Mouse (Mus musculus): ENCODE data around the gene Kansl1. TPM values are rescaled to one million over a fixed set of nuclear protein-coding genes. Genes with fewer than 3 reads are reported as not detected.
A peak's percentile ranks its signal among the peaks of the same experiment; 100 is the strongest.

The Kansl1 gene
- total and polyA plus RNA-seq, 3 experiments = 17.3 to 48.4 (median 24.7) TPM

- H3K27me3 ChIP-seq (replicated peaks) = no peaks in the 10 kb centered on the region
- peak in 1 of 2 experiments; percentile 17; a peak in 2 of 4 replicates for TF ChIP-seq CTCF (conservative IDR thresholded peaks at IDR 0.05 in 1 of 2, IDR thresholded peaks at IDR 0.05 in 1 of 2; ENCODE audit: low read depth in 2 of 2, low read length in 2 of 2)
- no peak for TF ChIP-seq TBP (conservative IDR thresholded peaks at IDR 0.05; ENCODE audit: low read depth, low read length)
- dilution Hi-C loops (cut with MboI; ENCODE audit: extremely low pct_ligation_motif_present, extremely low pct_unique_long_range_greater_than_20kb, low sequenced_read_pairs) (no loop called here), in situ Hi-C loops (cut with MboI; ENCODE audit: low pct_ligation_motif_present, low pct_unique_long_range_greater_than_20kb, low sequenced_read_pairs) (loop anchor here (5.0 kb wide), 1 partner anchor 127 kb away; no protein-coding TSS in a partner anchor)
- H3K27ac ChIP-seq (ENCODE audit: insufficient read depth, low read depth) = no peak overlapping the region
- no peak overlapping the region for H3K9ac ChIP-seq (ENCODE audit: insufficient read depth, low read depth)
- no peaks in the 10 kb centered on the region for H3K9me3 ChIP-seq (replicated peaks; ENCODE audit: low read length)
- H3K36me3 ChIP-seq (replicated peaks in 1 of 2; ENCODE audit: control insufficient read depth in 1 of 2, insufficient read depth in 1 of 2, low read length in 1 of 2) = peaks cover 24 to 37% of the 10 kb centered on the region in 2 experiments
- no peak for DNase-seq (ENCODE audit: extremely low read depth)
- H3K4me1 ChIP-seq (ENCODE audit: control insufficient read depth in 1 of 2, insufficient read depth in 2 of 2) = no peaks in the 10 kb centered on the region
- H3K4me3 ChIP-seq (replicated peaks in 1 of 3; ENCODE audit: low read depth in 2 of 3, low read length in 2 of 3, poor library complexity in 1 of 3) = no peak overlapping the region
- no peak overlapping the region for H3K4me2 ChIP-seq (ENCODE audit: insufficient read depth, low read depth, poor library complexity, severe bottlenecking)
- H3K79me2 ChIP-seq (replicated peaks; ENCODE audit: control insufficient read depth, extremely low read depth, insufficient read depth, poor library complexity, severe bottlenecking) = no peaks in the 10 kb centered on the region
Observed at GRCm38 (mm10) chr11:104330151-104330550, 138.5 kb downstream of the Kansl1 start.

DNA sequence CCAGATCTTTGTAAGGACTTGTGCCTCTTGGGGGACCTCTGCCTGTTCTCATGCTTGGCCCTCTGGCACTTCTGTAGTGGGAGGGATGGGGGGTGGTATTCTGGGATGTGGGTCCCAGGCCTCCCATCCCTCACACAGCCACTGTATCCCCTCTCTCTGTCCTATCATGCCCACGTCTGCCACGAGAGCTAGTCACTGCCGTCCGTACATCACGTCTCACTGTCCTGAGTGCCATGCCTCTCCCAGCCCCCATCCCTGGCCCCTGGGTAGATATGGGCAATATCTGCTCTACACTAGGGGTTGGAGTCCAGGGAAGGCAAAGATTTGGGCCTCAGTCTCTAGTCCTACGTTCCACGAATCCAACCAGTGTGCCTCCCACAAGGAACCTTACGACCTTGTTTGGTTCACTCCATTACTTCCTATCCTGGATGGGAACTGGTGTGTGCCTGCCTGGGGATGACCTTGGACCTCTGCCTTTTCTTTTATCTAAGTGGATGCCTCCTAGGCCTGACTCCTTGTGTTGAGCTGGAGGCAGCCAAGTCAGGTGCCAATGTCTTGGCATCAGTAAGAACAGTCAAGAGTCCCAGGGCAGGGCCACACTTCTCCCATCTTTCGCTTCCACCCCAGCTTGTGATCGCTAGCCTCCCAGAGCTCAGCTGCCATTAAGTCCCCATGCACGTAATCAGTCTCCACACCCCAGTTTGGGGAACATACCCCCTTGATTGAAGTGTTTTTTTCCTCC is 139.3 kb downstream of the Kansl1 start:
- no peak overlapping the region for H3K4me3 ChIP-seq (replicated peaks in 1 of 3; ENCODE audit: low read depth in 2 of 3, low read length in 2 of 3, poor library complexity in 1 of 3)
- in situ Hi-C loops (cut with MboI; ENCODE audit: low pct_ligation_motif_present, low pct_unique_long_range_greater_than_20kb, low sequenced_read_pairs) (no loop called here), dilution Hi-C loops (cut with MboI; ENCODE audit: extremely low pct_ligation_motif_present, extremely low pct_unique_long_range_greater_than_20kb, low sequenced_read_pairs) (no loop called here)
- H3K79me2 ChIP-seq (replicated peaks; ENCODE audit: control insufficient read depth, extremely low read depth, insufficient read depth, poor library complexity, severe bottlenecking) = no peaks in the 10 kb centered on the region
- H3K4me2 ChIP-seq (ENCODE audit: insufficient read depth, low read depth, poor library complexity, severe bottlenecking) = no peak overlapping the region
- no peak overlapping the region for H3K27ac ChIP-seq (ENCODE audit: insufficient read depth, low read depth)
- TF ChIP-seq RCOR1 (conservative IDR thresholded peaks at IDR 0.05; ENCODE audit: low read depth, low read length) (no peak), E2F4 (IDR thresholded peaks at IDR 0.05; ENCODE audit: insufficient replicate concordance, low read depth, low read length) (no peak), RAD21 (IDR thresholded peaks at IDR 0.05; ENCODE audit: low read depth, low read length) (no peak), PAX5 (IDR thresholded peaks at IDR 0.05; ENCODE audit: low read length) (no peak), MAFK (IDR thresholded peaks at IDR 0.05; ENCODE audit: insufficient replicate concordance, low read length) (no peak), MAZ (IDR thresholded peaks at IDR 0.05; ENCODE audit: low read depth, low read length) (no peak), NRF1 (IDR thresholded peaks at IDR 0.05; ENCODE audit: low read depth, low read length) (no peak), SMC3 (IDR thresholded peaks at IDR 0.05; ENCODE audit: low read depth, low read length) (no peak), ETS1 (conservative IDR thresholded peaks at IDR 0.05; ENCODE audit: low read depth, low read length) (no peak), TCF12 (IDR thresholded peaks at IDR 0.05; ENCODE audit: low read depth, low read length) (no peak), MYC (IDR thresholded peaks at IDR 0.05; ENCODE audit: low read depth, low read length) (no peak), MXI1 (IDR thresholded peaks at IDR 0.05; ENCODE audit: low read depth, low read length) (no peak), KAT2A (IDR thresholded peaks at IDR 0.05; ENCODE audit: insufficient replicate concordance, low read length) (no peak), TBP (conservative IDR thresholded peaks at IDR 0.05; ENCODE audit: low read depth, low read length) (no peak), CHD1 (IDR thresholded peaks at IDR 0.05; ENCODE audit: low read depth, low read length) (no peak), CTCF (conservative IDR thresholded peaks at IDR 0.05 in 1 of 2, IDR thresholded peaks at IDR 0.05 in 1 of 2; ENCODE audit: low read depth in 2 of 2, low read length in 2 of 2) (no peak), NELFE (IDR thresholded peaks at IDR 0.05; ENCODE audit: low read depth, low read length) (no peak)
- no peak for DNase-seq (ENCODE audit: extremely low read depth)
- H3K9me3 ChIP-seq (replicated peaks; ENCODE audit: low read length) = no peaks in the 10 kb centered on the region
- H3K9ac ChIP-seq (ENCODE audit: insufficient read depth, low read depth) = no peak overlapping the region
- H3K4me1 ChIP-seq (ENCODE audit: control insufficient read depth in 1 of 2, insufficient read depth in 2 of 2) = no peaks in the 10 kb centered on the region
- peaks cover 17 to 29% of the 10 kb centered on the region in 2 experiments for H3K36me3 ChIP-seq (replicated peaks in 1 of 2; ENCODE audit: control insufficient read depth in 1 of 2, insufficient read depth in 1 of 2, low read length in 1 of 2)
- no peaks in the 10 kb centered on the region for H3K27me3 ChIP-seq (replicated peaks)

Data from CH12.LX (cell line).